Mouse (Mus musculus) lung, adult 2 months (tissue): ENCODE data around the gene Adcy9.

Experiments
- CTCF ChIP-seq: fragments of 200-500 bp; IDR thresholded peaks from 2 replicates; pipeline ENCODE4 v1.5.1; 2011; ENCODE audit warnings: mild to moderate bottlenecking, low read length, control low read depth; ENCODE audit not compliant: insufficient read depth
- POLR2A ChIP-seq: fragments of 200-500 bp; IDR thresholded peaks from 2 replicates; pipeline ENCODE4 v1.6.1; 2011; ENCODE audit warnings: low read depth, mild to moderate bottlenecking, control low read depth, low read length, borderline replicate concordance; ENCODE audit errors: extremely low read depth

GRCm38 (mm10) chr16:4413988-4414880, 6.1 kb downstream of the Adcy9 start:
- TF ChIP-seq CTCF (no peak), POLR2A (no peak)
